11 mouse cellular contexts compared by ENCODE assay signal in genomic region chr11:102780271-102780985, GRCm38 (mm10). TPM values are rescaled to one million over a fixed set of nuclear protein-coding genes. Genes with fewer than 3 reads are reported as not detected.
DNase-seq lines count a peak whose midpoint lies in the region; ATAC-seq lines count a peak whose summit lies in the region.
"Had no signal": no experiment of that assay in that cellular context is flagged by ENCODE, and none has a peak within 500 bp of the region (broad histone marks: within the 10 kb centered on the region; RNA-seq: fewer than 3 reads in every experiment).

No protein-coding gene starts in this region.

- 0 out of 2 replicates have a peak overlapping the region, but pooled peaks have one; percentile 13 for H3K9ac ChIP-seq in intestine, embryonic 16.5 days (ENCODE audit: low read depth, low read length)
- no peak overlapping the region for H3K9ac ChIP-seq in intestine, embryonic 15.5 days
- H3K9ac ChIP-seq: hindbrain, embryonic 15.5 days had no signal

- no peaks in the 10 kb centered on the region for H3K9me3 ChIP-seq in intestine, embryonic 16.5 days (ENCODE audit: control insufficient read depth, low read length)
- H3K9me3 ChIP-seq in intestine, embryonic 15.5 days, result no peaks in the 10 kb centered on the region
- H3K9me3 ChIP-seq: hindbrain, embryonic 15.5 days had no signal

- H3K4me3 ChIP-seq in intestine, embryonic 16.5 days (ENCODE audit: low read length), result no peak overlapping the region
- H3K4me3 ChIP-seq in intestine, embryonic 15.5 days (replicated peaks), result no peak overlapping the region
- H3K4me3 ChIP-seq: hindbrain, embryonic 15.5 days had no signal

- peak; percentile 50 for DNase-seq in kidney, adult 18-20 months
- peak; percentile 88 for DNase-seq in lung, postnatal 36 days
- no peak for DNase-seq in frontal cortex, postnatal 25 days (ENCODE audit: low spot score in 2 of 2)
- no peak for DNase-seq in thymus, postnatal 10 days (ENCODE audit: low spot score in 2 of 2)
- DNase-seq: right cerebral cortex, postnatal 25 days had no signal

- H3K27ac ChIP-seq in intestine, embryonic 16.5 days (ENCODE audit: low read length), result no peak overlapping the region
- H3K27ac ChIP-seq in intestine, embryonic 15.5 days, result no peak overlapping the region
- H3K27ac ChIP-seq: hindbrain, embryonic 15.5 days had no signal

- no peak for ATAC-seq in intestine, embryonic 16.5 days
- ATAC-seq in intestine, embryonic 15.5 days, result no peak
- ATAC-seq in common myeloid progenitor, adult 5-6 weeks (replicated peaks; ENCODE audit: low read depth, poor library complexity, severe bottlenecking), result peak; percentile 70
- ATAC-seq in frontal cortex, adult (ENCODE audit: low TSS enrichment), result no peak

- no peak overlapping the region for H3K4me2 ChIP-seq in intestine, embryonic 16.5 days (ENCODE audit: low read depth, low read length)
- no peak overlapping the region for H3K4me2 ChIP-seq in intestine, embryonic 15.5 days (replicated peaks)
- H3K4me2 ChIP-seq: hindbrain, embryonic 15.5 days had no signal

- WGBS in intestine, embryonic 16.5 days, result 50% methylated on average over 11 of the region's 11 CpGs
- 49% methylated on average over 11 of the region's 11 CpGs for WGBS in intestine, embryonic 15.5 days

- no peaks in the 10 kb centered on the region for H3K36me3 ChIP-seq in intestine, embryonic 16.5 days (ENCODE audit: control insufficient read depth, insufficient read depth, low read length)
- no peaks in the 10 kb centered on the region for H3K36me3 ChIP-seq in intestine, embryonic 15.5 days

- no peaks in the 10 kb centered on the region for H3K27me3 ChIP-seq in intestine, embryonic 16.5 days (replicated peaks; ENCODE audit: control insufficient read depth, insufficient read depth, low read length)
- H3K27me3 ChIP-seq in intestine, embryonic 15.5 days (replicated peaks), result peaks cover 2% of the 10 kb centered on the region; the same call in 1 of the 2 replicates
- H3K27me3 ChIP-seq: hindbrain, embryonic 15.5 days had no signal

- peaks cover 11% of the 10 kb centered on the region for H3K4me1 ChIP-seq in intestine, embryonic 16.5 days (ENCODE audit: control insufficient read depth, insufficient read depth, low read length)
- H3K4me1 ChIP-seq in intestine, embryonic 15.5 days (replicated peaks), result peaks cover 19% of the 10 kb centered on the region

RNA-seq across cellular contexts. Expression of gene Adam11, which starts 19.2 kb away (rescaled TPM):
- polyA plus RNA-seq in intestine, embryonic 16.5 days (2015; fragmentation: Nextera tagmentation; extraction: Ambion mirVana), result 2.4 and 3.1 TPM in 2 replicates
- polyA plus RNA-seq in intestine, embryonic 15.5 days (2015; fragmentation: Nextera tagmentation; extraction: Ambion mirVana), result 3.9 and 4.6 TPM in 2 replicates
- 0.46 and 1.1 TPM in 2 replicates for total RNA-seq in common myeloid progenitor, adult 5-6 weeks (2017)

RNA-seq across cellular contexts. Expression of gene Gjc1, which starts 39.1 kb away (rescaled TPM):
- polyA plus RNA-seq in intestine, embryonic 16.5 days (2015; fragmentation: Nextera tagmentation; extraction: Ambion mirVana), result 24.9 and 26.2 TPM in 2 replicates
- polyA plus RNA-seq in intestine, embryonic 15.5 days (2015; fragmentation: Nextera tagmentation; extraction: Ambion mirVana), result 33.8 and 38.6 TPM in 2 replicates
- not detected in 2 replicates for total RNA-seq in common myeloid progenitor, adult 5-6 weeks (2017)

RNA-seq across cellular contexts. Expression of gene Higd1b, which starts 55.2 kb away (rescaled TPM):
- polyA plus RNA-seq in intestine, embryonic 16.5 days (2015; fragmentation: Nextera tagmentation; extraction: Ambion mirVana), result 0.55 and 0.62 TPM in 2 replicates
- polyA plus RNA-seq in intestine, embryonic 15.5 days (2015; fragmentation: Nextera tagmentation; extraction: Ambion mirVana), result 0.55 TPM in 1 of 2 replicates, not detected in the other
- total RNA-seq in common myeloid progenitor, adult 5-6 weeks (2017), result not detected in 2 replicates
- polyA plus RNA-seq: liver, embryonic 16.5 days had no signal

Comparison
In these comparisons a context has a peak if more than half of its experiments do, and no peak if none do; other contexts are left out.
1. DNase-seq: peak in kidney, adult 18-20 months (single experiment) and lung, postnatal 36 days (single experiment); none in frontal cortex, postnatal 25 days (0 of 2) and thymus, postnatal 10 days (0 of 2).